Mouse (Mus musculus) gastrocnemius, postnatal 4 days (tissue): ENCODE data around the gene Dgkg. TPM values are rescaled to one million over a fixed set of nuclear protein-coding genes. Genes with fewer than 3 reads are reported as not detected.

Experiments used
- DNase-seq, 2 experiments: peaks; one replicate each; pipeline ENCODE4 v3.0.0; 2021 to 2022; ENCODE audit warnings: low spot score in 2 of 2, mixed read lengths in 2 of 2
- total RNA-seq, 2 experiments: library from RNA; stranded (reverse); gene quantifications; 2 replicates each; pipeline ENCODE4 v1.2.3; 2021

The Dgkg gene
- total RNA-seq, 2 experiments from 2014 or later, result 0.91 to 1.4 TPM

DNA sequence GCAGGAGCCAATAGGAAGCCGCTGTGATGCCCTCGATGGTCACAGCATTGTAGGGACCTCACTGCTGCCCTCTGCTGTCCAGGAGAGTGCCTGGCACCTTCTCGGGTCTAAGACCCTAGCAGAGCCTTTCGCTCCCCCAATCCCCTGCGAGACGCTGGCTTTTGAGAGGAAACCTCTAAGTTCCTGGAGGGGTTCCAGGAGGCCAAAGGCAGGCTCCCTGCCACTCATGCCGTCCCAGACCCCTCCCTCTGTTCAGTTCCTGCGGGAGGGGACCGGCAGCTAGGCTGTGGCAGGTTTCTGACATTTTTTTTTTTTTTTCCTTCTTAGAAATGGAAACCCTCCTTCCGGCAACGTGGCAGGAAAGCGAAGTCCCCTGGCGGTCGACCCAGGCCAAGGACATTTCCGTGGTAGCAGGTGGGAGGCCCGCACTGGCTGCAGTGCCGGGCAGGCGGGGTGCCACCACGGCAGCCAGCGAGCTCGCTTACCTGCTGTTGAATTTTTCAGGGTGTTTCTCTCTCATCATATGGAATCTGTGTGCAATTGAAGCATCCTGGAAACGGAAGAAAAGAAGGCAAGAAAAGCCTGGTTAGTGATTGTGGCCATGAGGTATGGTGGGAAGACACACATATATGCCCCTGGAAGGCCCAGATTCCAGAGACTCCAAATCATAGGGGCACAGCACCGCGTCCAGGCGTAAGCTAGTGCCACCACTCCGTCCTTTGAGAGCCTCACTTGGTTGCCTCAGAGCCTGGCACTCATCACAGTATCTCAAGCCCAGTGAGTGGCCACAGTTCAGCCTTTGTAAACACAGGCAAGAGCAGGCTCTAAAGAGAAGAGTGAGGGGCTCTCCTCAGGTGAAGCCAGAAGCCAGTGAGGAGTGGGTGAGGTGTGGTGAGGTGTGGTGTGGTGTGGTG is 108.6 kb downstream of the Dgkg start:
- peak; percentile 70 to 84 for DNase-seq

DNA sequence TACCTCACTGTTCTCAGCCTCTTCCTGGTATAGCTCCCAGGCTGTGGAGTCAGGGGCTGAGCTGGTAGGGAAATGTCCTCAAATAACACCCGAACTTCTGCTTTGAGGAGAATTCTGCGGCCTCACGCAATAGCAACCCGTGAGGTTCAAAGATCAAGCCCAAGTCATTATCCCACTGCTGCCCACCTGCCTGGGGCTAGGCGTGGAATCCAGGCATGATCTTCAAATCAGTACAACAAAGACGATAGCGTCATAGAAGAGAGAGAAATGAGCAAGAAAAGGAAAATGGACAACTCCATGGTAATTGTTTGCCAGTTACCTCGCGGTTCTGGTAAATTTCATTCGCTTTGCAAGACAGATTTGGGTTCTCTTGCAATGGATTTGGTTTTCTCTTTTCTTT is 109.3 kb downstream of the Dgkg start:
- no peak for DNase-seq

DNA sequence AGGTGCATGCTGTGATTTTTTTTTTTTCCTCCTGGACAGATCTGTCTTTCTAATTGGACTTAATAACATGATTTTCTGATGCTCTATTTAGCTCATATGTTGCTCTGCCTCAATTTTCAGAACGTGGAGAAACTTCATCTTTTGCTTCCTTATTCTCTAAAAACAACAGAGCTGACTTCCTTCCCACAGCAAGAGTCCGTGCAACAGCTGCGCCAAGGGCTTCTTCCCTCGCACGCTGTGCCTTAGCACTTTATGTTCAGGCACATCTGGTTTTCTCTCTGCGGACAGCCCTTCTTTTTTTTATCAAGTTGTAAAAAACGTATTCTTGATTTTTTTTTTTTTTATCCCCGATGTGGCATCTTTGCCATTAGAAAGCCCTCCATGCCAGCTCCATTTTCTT is 111.2 kb downstream of the Dgkg start:
- DNase-seq, result no peak

DNA sequence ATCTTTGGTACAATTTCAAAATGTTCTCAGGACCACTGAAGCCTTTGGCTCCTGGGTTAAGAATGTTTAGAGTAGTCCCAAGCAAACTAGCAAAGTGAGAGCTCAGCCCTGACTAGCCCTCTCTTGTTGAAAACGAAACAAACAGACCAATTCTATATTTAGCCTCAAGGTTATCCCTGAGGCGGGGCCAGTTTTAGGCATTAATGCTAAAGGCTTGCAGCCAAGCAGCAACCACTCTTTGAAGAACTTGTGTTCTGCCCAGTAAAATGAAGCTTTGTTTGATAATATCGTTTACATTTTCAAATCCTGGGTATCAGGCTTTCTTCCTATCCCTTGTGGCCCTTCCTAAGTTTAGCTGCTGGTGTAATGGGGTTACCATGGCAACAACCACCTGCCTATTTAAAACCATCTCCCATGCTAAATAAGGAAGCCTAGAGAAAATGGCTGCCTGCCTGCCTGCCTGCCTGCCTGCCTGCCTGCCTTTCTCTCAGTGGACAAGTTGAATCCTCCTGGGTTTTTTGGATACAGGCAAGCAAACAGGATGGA is 111.9 kb downstream of the Dgkg start:
- DNase-seq, result no peak

DNA sequence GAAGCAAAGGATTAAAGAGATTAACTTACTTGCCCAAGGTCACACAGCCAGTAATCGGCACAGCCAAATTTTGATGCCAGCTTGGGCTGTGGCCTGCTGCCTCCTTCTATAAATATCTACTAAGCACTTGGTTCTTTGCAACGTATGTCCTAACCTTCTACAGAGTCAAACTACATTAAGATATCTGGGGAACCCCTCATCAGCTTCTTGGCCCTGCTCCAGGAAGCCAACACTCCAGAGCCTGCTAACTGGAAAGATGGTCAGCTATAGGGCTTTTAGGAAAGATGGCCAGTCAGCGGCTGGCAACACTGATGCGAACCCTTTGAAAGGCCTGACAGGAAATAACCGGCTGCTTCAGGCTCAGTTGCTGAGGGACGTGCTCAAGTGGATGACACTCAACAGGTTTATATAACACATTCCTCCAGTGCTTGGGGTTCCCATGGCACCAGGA is 114.3 kb downstream of the Dgkg start:
- no peak for DNase-seq

DNA sequence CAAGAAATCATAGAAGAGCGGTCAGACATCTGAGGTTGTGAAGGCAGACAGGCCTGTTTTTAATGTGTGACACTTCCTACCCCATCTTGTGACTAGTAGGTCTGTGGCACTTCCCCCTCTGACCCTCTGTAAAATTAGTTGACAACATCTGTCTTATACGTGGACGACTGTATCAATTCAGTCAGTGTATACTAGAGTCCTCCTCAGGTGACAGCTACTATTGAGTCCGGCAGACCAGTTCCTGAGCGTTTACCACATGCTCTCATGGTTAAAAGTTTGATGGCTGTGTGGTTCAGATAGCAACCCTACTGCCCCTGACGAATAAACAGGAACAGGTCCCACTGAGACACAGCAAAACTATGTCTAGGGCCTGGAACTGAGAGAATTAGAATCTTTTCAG is 117.7 kb downstream of the Dgkg start:
- DNase-seq, result no peak

DNA sequence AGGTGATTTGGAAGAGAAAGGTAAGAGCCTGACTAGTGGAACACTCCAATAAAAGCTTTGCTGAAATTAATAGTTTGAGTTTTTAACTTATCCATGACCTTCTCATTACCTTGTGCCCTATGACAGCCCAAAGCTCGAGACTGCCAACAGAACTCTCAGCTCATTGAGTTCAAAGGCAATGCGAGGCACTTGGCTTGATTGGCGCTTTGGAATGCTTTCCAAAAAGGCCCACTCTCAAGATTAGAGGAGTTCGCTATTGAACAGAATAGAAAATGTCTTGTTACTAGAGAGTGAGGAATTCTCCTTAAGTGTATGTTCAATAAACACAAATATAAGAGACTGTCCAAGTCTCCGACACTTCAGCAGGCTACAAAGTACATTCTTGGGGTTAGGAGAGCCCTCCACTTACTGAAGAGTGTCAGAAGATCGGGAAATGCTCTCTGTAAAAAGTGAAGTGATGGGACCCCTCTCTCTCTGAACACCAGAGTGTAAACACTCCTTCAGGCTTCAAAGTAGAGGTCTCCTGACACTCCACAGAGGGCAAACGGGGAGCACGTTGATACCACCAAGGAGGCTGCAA is 120.3 kb downstream of the Dgkg start:
- no peak for DNase-seq

DNA sequence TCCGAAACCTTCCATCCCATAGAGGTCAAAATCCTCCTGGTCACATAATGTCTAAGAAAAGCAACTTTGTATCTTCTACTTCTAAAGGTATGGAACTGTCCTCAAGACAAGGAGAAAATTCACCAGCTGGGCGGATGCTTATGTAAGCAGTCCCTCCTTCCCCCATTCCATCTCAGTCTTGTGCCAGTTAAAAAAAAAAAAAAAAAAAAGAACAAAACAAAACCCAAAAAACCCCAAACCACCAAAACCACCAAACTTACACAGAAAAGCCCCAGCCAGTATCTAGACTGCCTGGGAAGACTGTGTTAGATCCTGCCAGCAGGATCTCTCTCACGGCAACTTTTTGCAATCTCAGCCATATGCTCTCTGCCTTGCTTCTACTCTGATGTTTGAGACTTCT is 123.9 kb downstream of the Dgkg start:
- no peak for DNase-seq

DNA sequence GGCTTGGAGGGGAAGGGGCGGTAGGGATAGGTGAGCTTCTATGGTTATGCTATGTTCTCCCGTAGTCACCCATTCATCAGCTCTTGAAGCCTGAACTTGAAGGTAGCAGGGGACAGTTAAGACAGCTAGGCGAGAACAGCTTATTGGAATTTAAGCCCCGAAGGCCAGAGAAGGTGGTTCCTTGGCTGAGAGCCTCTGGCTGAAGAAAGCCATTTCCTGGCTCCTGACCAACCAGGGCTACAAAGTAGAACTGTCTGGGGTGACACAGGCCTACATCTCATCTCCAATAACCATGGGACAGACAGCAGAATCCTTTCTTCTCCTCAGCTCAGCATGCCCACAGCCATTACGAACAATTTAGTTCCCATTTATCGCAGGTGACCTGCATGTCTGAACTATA is 125.2 kb downstream of the Dgkg start:
- peak in 1 of 2 experiments; percentile 45 for DNase-seq

DNA sequence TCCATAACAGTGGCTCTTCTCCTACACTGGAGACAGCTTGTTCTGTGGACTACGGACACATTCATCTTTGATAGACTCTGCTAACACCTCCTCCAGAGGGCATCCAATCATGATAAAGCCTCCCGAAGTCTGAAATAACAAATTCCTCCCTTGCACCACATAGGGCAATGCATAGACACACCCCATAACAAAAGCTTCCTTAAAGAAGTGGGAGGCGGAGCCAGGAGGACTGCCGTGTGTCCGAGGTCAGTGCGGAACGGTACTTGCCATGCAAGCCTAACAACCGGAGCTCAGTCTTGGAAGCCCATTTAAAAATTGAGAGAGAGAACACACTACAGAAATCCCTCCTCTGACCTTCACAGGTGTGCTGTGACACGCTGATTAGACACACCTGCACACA is 126.0 kb downstream of the Dgkg start:
- DNase-seq, result no peak

DNA sequence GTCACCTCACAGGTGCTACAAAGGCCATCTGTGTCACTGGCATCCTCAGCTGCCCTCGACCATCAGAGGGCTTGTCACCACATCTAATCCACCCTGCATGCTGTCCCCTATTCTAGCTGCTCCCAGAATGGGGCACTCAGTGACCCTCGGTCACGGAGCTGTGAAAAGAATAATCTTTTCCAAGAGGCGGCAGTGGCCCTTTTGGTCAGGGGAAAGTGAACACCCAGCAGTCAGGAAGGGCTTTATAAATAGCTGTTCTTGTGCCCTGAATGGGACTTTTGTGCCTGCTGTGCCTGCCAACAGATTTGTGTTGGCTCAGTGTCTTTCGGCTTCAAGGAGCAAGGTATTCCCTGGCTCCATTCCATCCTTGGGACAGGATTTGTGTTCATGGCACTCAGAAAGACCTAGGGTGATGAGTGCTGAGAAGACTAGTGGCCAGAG is 129.5 kb downstream of the Dgkg start:
- no peak for DNase-seq

DNA sequence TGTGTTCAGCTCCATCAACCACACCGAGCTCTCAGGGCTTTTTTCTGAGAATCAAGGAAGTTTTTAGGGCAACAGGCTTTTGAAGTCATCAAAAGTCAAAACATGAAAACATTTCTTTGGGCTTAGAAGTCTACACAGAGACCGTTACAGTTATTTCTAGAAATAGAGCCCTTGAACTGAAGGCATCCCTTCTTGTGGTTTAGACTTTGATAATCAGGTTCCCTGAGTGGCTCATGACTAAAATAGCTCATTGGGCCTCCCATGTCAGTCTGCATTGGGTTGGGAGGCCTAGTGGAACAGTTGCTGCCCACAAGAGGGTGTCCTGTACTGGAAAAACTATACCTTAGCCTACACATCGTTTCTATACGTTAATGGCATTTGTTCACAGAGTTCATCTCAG is 130.6 kb downstream of the Dgkg start:
- no peak for DNase-seq

DNA sequence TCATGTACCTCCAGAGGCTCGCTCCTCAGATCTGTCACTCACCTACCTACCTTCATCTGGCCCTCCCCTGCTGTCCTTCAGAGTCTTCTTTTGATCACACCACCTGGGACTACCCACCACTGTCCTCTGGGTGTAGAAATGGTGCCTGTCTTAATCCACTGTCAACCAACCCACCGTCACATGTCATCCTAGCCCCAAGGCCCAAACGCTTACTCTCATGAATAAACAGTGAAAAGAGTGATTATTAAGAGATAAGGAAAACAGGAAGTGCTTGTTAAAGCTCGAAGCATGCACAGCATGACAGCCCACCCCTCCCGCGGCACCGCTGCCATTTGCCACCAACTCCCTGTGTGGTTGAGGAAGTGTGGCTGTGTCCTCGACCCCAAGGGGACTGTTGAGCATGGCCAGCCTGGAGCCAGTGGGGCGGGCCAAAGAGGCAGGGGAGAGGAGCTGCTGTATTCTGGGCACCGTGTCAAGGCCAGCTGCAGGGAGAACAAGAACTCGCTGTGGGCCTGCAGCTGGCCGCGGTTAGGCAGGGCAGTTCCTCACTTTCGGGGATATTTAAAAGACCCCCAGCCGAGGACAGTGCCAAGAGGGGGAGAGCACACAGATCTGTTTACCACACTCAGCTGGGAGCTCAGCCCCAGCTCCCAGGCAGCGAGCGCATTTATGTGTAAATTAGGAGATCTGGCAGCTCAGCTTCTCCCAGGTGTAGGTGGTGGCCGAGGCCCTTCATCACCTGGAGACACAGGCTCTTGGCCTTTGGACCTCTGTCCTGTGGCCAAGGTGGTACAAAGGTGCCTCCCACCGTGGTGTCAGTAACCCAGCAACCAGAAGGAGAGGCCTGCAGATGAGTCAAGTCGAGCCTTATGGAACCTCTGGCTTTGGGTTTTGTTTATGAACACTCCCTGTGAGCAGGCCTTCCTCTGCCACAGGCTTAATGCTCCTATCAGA is 139.3 kb downstream of the Dgkg start:
- DNase-seq, result peak; percentile 59 to 84

DNA sequence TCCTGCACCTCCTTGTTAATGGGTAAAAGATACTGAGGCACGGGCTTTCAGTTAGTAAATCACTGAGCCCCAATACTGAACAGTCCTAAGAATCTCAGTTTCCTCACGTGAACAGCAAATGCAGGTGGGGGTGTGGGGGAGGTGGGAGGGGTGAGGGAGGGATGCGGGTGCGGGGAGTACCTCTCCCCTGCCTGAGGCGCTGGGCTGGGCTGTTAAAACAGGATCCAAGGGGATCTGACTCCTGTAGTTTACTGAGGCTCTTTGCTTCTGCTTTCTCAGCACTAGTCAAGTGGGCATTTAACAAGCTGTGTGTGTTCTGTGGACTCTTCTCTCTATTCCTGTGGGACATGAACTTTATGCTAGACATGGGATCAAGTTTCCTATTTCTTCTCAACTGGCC is 141.5 kb downstream of the Dgkg start:
- no peak for DNase-seq

DNA sequence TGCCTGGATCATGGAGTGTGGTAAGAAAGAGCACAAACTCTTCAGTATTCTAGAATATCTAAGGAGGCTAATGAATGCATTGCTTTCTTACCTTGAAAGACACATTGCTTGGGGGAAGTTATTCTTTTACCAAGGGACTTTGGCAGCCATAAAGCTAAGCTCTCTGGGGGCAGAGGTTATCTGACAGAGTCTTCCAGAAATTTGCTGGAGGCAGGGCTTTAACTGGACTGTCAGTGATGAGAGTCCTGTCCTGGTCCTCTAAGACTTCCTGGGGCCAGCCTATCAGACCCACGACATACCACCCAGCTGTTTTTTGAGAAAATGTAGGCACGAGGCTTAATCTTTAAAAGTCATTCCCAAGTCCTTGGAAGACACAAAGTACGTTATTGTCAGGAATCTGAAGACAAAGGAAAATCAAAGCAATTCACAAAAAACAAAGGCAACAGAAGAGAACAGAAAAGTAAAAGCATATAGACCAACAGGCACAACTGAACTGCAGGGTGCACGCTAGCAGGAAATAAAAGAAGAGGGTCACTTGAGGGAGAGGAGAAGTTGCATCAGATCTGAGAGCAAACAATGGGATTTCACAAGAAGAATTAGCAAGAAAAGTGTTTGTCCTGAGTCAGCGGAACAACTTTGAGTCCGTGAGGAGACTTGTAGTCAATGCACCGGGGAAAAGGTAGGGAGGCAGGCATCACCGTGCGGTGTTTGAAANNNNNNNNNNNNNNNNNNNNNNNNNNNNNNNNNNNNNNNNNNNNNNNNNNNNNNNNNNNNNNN is 146.0 kb downstream of the Dgkg start:
- no peak for DNase-seq

DNA sequence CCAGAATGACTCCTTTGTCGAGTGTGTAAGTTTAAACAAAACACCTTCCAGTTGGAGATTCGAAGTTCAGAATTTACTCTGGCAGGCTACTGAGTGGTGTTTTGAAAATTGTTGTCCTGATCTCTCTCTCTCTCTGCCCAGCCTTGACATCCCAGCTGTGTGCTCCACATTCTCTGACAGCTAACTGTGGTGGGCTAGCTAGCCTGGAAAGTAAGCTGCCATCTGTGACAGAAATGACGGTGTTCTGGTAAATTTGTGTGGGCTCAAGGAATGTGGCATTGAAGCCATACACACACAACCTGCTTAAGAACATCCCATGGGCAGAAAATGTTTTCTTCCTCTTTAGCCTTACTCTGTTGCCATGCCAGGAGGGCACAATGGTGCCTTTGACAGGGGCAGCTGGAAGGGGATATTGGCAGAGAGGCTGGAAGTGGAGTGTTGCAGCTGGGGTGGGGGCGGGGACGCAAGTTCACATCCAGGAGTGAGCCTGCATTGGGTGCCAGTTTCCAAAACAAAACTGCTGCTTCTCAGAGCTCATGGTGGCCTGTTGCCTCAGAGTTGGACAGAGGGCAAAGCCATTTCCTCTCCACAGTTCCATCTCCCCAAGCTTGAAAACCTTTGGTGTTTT is 148.0 kb downstream of the Dgkg start:
- DNase-seq, result no peak

DNA sequence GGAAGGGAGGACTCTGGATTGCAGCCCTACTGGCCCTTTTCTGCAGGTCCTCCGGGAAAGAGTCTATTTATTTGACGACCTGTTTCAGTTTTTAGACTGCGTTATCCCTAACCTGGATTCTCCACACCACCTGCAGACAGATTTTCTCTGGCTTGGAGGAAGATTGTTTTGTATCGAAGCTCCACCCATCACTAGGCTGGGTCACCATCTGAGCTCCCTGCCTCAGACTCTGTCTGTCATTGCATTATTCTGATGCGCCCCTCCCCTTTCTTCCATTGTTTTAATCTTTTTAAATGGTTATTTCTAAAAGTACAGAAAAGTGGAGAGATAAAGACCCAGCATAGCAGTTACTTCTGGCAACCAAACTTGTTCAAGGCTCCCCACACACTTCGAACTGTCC is 151.4 kb downstream of the Dgkg start:
- no peak for DNase-seq

DNA sequence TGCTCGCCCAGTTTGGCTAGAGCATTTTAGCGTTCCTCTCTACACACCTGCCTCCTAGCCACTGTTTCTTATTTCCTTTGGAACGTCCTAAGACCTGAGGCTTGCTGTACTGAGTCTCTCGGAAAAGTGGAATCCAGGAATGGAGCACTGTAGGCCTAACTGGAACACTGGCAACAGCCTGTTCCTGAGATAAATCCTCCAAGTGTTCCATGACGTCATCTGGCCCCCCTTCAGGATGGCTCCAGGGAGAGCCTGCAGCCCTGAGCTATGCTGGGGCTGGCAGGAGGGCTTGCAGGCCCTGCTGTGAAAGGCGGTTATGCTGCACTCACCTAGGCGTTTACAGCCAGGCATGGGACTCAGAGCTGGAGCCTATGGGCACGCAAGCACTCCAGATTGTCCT is 152.2 kb downstream of the Dgkg start:
- DNase-seq, result peak in 1 of 2 experiments; percentile 45

DNA sequence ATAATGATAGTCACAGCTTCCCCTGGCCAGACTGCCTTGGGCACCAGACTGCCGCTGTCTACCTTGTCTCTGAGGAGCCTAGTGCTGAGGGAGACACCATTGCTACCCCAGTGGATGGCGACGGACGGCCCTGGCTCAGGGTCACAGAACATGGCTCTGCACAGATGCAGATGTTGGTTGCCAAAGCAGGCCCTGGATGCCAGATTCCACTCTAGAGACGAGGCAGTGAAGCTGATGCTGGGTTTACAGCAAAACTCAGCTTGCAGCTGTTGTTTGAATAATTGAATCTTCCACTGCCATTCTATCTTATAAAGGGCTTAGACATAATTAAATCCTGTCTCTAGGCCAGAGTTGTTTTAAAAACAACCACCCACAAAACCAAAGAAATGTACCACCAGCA is 153.0 kb downstream of the Dgkg start:
- peak in 1 of 2 experiments; percentile 53 for DNase-seq

DNA sequence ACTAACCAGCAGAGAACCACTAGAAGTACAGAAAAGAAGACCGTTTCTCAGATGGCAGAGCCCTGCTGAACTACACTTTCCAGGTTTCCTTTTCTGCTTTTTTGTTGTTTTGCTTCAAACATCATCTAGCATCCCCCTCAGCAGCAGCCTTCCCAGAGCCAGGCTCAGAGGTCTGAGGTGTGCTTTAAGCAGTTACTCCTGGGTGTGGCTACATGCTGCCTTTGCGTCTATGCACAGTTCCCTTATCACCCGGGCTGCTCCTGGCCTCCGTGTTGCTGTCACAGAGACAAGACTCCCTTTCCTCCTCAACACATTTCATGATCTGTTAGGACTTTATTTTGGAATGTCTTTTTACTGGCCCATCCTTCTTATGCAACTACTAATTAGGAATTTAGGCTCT is 153.6 kb downstream of the Dgkg start:
- DNase-seq, result no peak
